Mouse (Mus musculus) embryonic facial prominence, embryonic 12.5 days (tissue): ENCODE results near the gene Bnipl. TPM values are rescaled to one million over a fixed set of nuclear protein-coding genes. Genes with fewer than 3 reads are reported as not detected.

Experiments used
- ATAC-seq: fragments of 200-750 bp; cut with Nextera tagmentation; 2 replicates; pipeline ENCODE4 v1.8.0; 2017; ENCODE audit not compliant: insufficient number of reproducible peaks, insufficient read depth, low FRiP score, low TSS enrichment
- H3K27ac ChIP-seq: fragments of 300-500 bp; sonication (generic); 2 replicates; pipeline ENCODE4 v1.5.1; 2016; ENCODE audit warnings: mild to moderate bottlenecking
- H3K27me3 ChIP-seq: fragments of 300-500 bp; sonication (generic); 2 replicates; pipeline ENCODE4 v1.6.1; 2016; ENCODE audit warnings: mild to moderate bottlenecking, moderate library complexity
- H3K36me3 ChIP-seq: fragments of 300-500 bp; sonication (generic); 2 replicates; pipeline ENCODE4 v1.6.1; 2016; ENCODE audit warnings: mild to moderate bottlenecking
- H3K4me1 ChIP-seq: fragments of 300-500 bp; sonication (generic); 2 replicates; pipeline ENCODE4 v1.6.1; 2016
- H3K4me2 ChIP-seq: fragments of 300-500 bp; sonication (generic); replicated peaks from 2 replicates; pipeline ENCODE4 v1.6.1; 2016; ENCODE audit warnings: mild to moderate bottlenecking, moderate library complexity
- H3K4me3 ChIP-seq: fragments of 300-500 bp; sonication (generic); 2 replicates; pipeline ENCODE4 v1.5.1; 2016; ENCODE audit warnings: mild to moderate bottlenecking
- H3K9ac ChIP-seq: fragments of 300-500 bp; sonication (generic); 2 replicates; pipeline ENCODE4 v1.6.1; 2016; ENCODE audit warnings: mild to moderate bottlenecking, moderate library complexity
- H3K9me3 ChIP-seq: fragments of 300-500 bp; sonication (generic); 2 replicates; pipeline ENCODE4 v1.6.1; 2016; ENCODE audit warnings: mild to moderate bottlenecking, moderate library complexity
- WGBS: fragments of 180-500 bp; shearing (Covaris S2); methylation state at CpG from one replicate; pipeline ENCODE4 v1.1.7; 2016; 5-methylcytosine and 5-hydroxymethylcytosine counted together
- polyA plus RNA-seq: library from polyadenylated mRNA; unstranded; fragments of >200 nt; fragmentation: Nextera tagmentation; extraction: Ambion mirVana; gene quantifications from 2 replicates; pipeline ENCODE4 v1.2.1, GENCODE M21; 2016

The Bnipl gene
- polyA plus RNA-seq, 1 experiment from 2014 or later, result 2.5 TPM

DNA sequence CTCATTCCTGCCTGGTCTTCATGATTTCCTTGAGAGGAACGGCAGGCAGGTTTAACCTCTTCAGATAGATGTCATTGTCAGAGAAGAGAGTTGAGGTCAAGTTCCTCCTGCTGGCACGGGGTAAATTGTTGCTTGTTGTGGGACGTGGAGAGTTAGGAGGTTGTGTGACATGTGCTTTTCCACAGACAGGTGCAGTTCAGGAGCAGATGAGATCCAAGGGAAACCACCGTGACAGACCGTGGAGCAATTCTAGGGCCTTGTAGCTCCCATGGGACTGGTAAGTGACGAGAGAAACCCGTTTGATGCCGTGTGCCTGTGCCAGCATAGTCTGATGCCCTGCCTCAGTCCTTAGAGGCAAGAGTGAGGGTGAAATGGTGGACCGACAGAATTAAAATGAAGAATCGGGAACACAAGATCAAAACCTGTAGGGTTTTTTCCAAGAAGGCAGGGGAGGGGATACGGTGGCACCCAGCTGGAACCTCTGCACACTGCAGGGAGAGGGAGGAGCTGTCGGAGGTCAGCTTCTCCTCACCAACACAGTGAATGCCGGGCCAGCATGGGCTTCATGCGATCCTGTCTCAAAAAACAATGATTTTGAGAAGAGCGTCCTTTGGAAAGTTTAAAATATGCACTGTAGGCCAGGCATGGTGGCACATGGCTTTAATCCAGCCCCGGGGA lies 17.6 kb downstream of the Bnipl start:
- Histone ChIP-seq H3K27me3 (no peaks in the 10 kb centered on the region), H3K4me1 (peaks cover 29% of the 10 kb centered on the region), H3K9ac (no peak overlapping the region), H3K9me3 (no peaks in the 10 kb centered on the region), H3K4me2 (no peak overlapping the region), H3K36me3 (peaks cover 62% of the 10 kb centered on the region), H3K4me3 (no peak overlapping the region), H3K27ac (no peak overlapping the region)
- no peak for ATAC-seq
- 88% methylated on average over 16 of the region's 16 CpGs for WGBS

DNA sequence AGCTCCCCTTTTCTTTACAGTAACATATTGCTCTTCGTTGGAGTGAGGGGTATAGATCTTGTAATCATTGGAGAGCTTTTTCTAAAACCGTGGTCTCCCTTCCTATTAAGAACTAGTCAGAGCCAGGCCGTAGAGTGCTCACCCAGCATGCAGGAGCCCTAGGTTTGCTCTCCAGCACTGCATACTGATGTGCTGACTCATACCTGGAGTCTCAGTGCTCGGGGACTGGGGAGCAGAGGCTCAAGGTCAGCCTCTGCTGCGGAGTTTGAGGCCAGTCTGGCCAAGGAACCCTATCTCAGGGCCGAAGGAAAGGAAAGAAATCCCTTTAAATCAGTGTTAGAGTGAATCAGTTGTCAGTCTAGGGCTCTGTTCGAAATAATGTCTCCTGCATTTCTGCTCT lies 18.2 kb downstream of the Bnipl start:
- H3K27ac ChIP-seq, result no peak overlapping the region
- peaks cover 29% of the 10 kb centered on the region for H3K4me1 ChIP-seq
- H3K9ac ChIP-seq, result no peak overlapping the region
- H3K4me2 ChIP-seq, result no peak overlapping the region
- no peak for ATAC-seq
- no peaks in the 10 kb centered on the region for H3K9me3 ChIP-seq
- 91% methylated on average over 7 of the region's 7 CpGs for WGBS
- no peaks in the 10 kb centered on the region for H3K27me3 ChIP-seq
- no peak overlapping the region for H3K4me3 ChIP-seq
- H3K36me3 ChIP-seq, result peaks cover 56% of the 10 kb centered on the region

DNA sequence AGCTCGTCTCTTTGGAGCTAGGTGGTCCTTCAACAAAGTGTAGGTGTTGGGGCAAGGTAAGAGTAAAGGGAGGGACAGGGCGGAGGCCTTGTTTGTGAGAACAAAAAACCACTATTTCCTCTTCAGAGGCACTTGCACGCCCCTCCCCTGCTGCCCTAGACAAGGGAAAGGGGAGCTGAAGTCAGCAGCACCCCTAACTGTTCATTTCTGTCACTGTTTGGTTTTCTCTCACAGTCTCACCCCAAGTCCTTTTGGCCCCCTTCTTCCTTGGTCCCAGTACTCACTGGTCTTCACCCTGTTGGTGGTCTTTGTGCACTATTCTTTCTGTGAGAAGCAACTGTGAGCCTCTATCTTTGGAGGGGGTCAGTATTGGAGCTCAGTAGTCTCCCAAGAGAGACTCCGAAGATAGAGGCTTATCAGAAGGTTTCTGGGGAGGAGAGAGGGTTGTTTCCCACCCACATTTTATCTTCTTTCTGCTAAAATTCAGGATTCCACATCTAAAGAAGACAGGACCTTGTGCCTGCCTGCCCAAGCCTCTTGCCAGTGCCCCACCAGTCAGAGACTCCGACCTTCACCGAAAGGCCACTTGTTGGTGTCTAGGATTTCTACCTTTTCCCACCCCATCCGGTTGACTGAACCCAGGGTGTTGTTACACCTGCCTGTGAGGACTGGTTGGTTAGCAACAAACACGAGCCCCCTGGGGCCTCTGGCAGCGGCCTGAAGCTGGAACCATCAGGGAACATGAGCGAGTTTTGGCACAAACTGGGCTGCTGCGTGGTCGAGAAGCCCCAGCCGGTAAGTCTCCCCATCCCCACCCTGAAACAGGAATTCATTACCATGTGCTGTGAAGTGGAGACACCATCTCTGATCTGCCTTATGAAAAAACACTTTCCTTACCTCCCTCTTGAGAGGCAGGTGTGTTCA lies 19.4 kb downstream of the Bnipl start, which contains the start of gene Mllt11:
Gene Mllt11 (minus strand): TSS at position 874 of the 924 bp plus-strand sequence.
- Histone ChIP-seq H3K27me3 (no peaks in the 10 kb centered on the region), H3K9me3 (no peaks in the 10 kb centered on the region), H3K4me1 (peaks cover 36% of the 10 kb centered on the region), H3K4me3 (peak within 1 kb of the TSS; percentile 80; the same call in 1 of the 2 replicates), H3K9ac (peak within 1 kb of the TSS; percentile 92), H3K36me3 (peaks cover 48% of the 10 kb centered on the region), H3K27ac (peak within 1 kb of the TSS; percentile 95), H3K4me2 (peak within 1 kb of the TSS; percentile 79)
- 83% methylated on average over 13 of the region's 13 CpGs for WGBS
- ATAC-seq, result no peak

DNA sequence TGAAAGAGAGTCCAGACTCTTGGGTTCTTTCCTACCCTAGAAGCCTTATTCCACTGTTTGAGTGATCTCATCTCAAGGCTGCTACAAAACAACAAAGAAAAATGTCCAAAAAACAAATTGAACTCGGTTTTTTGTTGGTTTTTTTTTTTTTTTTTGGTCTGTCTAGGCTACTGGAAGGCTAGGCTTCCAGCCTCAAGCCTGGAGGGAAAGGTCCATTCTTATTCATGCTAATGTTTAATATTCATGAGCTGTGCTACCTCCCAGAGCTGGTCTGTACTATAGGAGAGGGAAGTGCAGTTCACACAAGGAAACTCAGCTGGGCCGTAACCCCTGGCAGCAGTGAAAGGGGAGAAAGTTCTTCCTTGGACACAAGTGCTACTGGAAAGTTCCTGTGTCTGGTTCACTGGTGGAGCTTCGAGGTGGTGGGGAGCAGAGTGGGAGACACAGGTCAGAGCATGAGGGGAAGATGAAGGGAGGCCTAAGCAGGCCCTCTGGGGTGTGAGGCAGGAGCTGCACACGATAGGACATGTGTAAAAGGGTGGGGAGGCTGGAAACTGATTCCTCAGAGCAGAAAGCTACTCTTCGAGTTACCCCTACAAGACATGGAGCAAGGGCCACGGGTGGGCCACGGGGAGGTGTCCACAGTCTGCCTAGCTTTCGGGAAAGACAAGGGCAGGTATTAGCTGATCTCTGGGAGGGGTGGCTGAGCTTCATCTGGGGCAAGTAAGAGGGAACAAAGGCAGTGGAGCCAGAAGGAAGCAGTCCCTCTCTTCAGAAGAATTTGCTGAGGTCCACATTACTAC lies 20.3 kb downstream of the Bnipl start:
- Histone ChIP-seq H3K27me3 (no peaks in the 10 kb centered on the region), H3K36me3 (peaks cover 42% of the 10 kb centered on the region), H3K9ac (peak overlapping the region; percentile 92), H3K27ac (peak overlapping the region; percentile 95), H3K4me1 (peaks cover 39% of the 10 kb centered on the region), H3K4me3 (peak overlapping the region; percentile 80), H3K4me2 (peak overlapping the region; percentile 79), H3K9me3 (no peaks in the 10 kb centered on the region)
- no peak for ATAC-seq
- WGBS, result 39% methylated on average over 8 of the region's 8 CpGs

DNA sequence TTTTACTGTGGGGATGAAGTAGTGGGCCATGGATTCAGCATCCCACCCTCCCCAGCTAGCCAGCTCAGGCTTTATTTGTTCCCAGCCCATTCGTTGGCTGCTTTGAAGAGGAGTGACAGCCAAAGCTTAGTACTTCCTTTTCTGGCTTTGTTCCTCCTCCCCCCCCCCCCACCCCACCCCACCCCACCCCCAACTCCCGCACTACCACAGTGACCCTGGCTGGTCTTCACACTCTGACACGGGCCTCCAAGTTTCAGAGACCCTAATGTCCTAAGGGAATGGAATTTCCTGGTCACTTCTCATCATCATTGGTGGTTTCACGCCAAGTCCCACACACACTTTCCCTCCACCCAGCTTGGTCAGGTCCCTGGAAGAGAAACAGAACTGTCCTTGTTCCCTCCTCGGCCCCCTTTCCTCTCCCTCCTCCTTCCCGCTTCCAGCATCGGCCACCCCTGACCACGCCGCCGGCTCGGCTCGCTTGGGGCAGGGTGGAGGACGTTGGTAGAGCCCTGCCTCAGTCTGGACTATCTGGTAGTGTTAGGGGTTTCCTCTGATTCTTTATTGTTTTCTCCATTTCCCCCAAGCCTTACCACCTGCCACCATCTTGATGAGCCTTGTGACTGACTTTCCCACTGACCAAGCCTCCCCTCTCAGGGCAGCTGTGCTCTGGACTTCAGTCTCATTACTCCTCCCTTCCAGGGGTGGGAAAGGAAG lies 21.1 kb downstream of the Bnipl start:
- peak overlapping the region; percentile 79 for H3K4me2 ChIP-seq
- no peaks in the 10 kb centered on the region for H3K27me3 ChIP-seq
- peak overlapping the region; percentile 95 for H3K27ac ChIP-seq
- peaks cover 33% of the 10 kb centered on the region for H3K4me1 ChIP-seq
- peaks cover 41% of the 10 kb centered on the region for H3K36me3 ChIP-seq
- peak; percentile 39; the same call in 1 of the 2 replicates for ATAC-seq
- WGBS, result 2% methylated on average over 13 of the region's 13 CpGs
- H3K9ac ChIP-seq, result peak overlapping the region; percentile 92
- no peaks in the 10 kb centered on the region for H3K9me3 ChIP-seq
- H3K4me3 ChIP-seq, result peak overlapping the region; percentile 80

DNA sequence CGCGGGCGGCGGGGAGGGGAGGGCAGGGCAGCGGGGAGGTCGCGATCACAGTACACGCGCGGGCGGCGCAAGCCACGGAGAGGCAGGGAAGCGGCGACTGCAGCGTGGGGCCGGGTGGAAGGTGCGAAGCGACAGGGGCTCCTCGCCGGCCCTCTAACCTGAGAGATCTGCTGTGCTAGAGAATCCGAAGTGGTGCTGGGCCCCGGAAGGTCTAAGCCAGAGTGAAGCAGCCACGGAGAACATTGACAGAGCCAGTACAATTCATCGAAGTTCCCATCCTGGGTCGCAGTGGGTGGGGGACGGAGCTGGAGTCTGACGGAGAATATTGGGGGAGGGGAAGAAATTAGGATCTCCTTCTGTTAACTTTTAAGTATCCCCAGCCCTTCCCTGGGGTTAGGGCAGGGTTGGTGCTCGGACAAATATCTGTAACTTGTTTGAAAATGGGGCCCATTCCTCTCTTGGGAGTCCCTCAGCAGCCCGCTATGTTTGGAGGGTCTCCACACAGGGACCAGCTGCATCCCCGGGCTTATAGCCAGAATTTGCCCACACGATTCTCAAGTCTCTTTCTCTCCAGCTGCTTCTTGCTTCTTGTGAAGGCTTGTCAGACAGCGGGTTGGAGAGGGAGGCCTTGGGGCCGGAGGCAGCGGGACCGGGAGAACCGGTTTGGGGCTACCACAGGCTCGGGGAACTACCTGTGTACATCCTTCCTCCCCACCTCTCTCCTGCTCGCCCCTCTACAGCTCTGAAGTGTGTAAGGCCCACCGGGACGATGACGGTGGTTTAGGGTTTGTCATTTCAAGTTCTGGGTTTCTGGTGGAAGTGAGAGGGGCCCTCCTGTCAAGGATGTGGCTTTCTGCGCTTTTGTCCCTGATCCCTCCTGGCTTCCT lies 21.9 kb downstream of the Bnipl start:
- Histone ChIP-seq H3K27ac (peak overlapping the region; percentile 95), H3K4me3 (peak overlapping the region; percentile 80), H3K9ac (peak overlapping the region; percentile 92), H3K27me3 (no peaks in the 10 kb centered on the region), H3K36me3 (peaks cover 35% of the 10 kb centered on the region), H3K4me1 (peaks cover 33% of the 10 kb centered on the region), H3K9me3 (no peaks in the 10 kb centered on the region), H3K4me2 (peak overlapping the region; percentile 79)
- under 1% methylated on average over 43 of the region's 43 CpGs for WGBS
- peak; percentile 2; the same call in 1 of the 2 replicates for ATAC-seq

DNA sequence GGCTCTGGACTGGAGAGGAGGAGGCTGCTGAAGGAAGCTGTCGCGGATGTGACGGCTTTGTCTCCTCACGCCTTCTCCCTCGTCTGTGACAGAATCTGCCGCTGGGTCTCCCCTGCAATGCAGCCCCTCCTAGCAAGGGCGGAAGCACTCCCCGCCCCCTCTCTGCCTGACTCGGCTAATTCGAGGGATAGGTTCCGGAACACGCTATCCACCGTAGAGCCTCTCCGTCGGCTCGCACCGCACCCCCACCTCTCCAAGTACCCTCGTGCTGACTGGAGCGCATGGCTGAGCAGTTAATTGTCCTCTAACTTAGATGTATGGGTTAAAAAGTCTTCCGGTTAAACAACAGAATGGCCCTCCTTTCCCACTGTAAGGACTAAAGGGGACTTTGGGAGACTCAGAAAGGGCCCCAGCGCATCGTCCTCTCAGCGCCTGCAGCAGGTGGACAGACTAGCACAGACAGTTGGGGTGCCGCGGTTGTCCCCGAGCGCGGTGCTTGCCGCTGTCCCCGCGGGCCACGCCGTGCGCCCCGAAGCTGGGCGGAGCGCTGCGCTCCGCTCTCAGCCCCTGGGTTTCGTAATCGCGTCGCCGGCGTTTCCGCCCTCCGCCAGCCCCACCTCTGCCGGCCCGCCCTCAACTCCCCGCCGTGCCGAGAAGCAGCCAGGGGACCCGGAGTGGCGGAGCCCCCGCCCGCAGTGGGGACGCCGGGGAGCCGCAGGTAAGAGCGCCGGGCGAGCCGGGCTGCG lies 22.7 kb downstream of the Bnipl start, which contains the start of gene Cdc42se1:
Gene Cdc42se1 (plus strand): TSS at position 585 of the 746 bp plus-strand sequence.
- ATAC-seq, result peak; percentile 77
- H3K27me3 ChIP-seq, result no peaks in the 10 kb centered on the region
- H3K4me3 ChIP-seq, result peak within 1 kb of the TSS; percentile 80
- no peaks in the 10 kb centered on the region for H3K9me3 ChIP-seq
- peak within 1 kb of the TSS; percentile 95 for H3K27ac ChIP-seq
- H3K36me3 ChIP-seq, result peaks cover 35% of the 10 kb centered on the region
- H3K4me1 ChIP-seq, result peaks cover 33% of the 10 kb centered on the region
- 1% methylated on average over 64 of the region's 64 CpGs for WGBS
- H3K4me2 ChIP-seq, result peak within 1 kb of the TSS; percentile 79
- peak within 1 kb of the TSS; percentile 92 for H3K9ac ChIP-seq

DNA sequence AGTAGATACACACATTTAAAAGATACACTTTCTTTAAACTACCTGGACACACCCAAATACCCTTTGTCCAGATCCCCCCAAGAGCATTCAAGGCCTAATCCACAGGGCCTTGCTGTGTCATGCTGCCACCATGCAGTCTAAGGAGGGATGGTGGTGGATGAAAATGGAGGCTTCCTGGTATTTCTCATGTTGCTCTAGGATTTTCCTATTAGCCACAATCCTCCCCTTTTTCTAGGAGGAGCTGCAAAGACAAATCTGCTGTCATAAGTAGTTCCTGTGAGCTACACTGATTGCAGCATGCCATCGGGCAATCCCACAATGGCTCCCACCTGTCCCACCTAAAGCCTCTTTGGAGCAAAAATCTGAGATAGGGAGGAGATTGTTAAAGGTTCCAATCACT lies 23.8 kb downstream of the Bnipl start:
- Histone ChIP-seq H3K4me1 (peaks cover 33% of the 10 kb centered on the region), H3K27ac (peak overlapping the region; percentile 64), H3K9me3 (no peaks in the 10 kb centered on the region), H3K4me3 (peak overlapping the region; percentile 80), H3K27me3 (no peaks in the 10 kb centered on the region), H3K4me2 (peak overlapping the region; percentile 79), H3K36me3 (peaks cover 34% of the 10 kb centered on the region), H3K9ac (peak overlapping the region; percentile 92)
- WGBS, result 7% methylated on average over 1 of the region's 1 CpGs
- ATAC-seq, result no peak

DNA sequence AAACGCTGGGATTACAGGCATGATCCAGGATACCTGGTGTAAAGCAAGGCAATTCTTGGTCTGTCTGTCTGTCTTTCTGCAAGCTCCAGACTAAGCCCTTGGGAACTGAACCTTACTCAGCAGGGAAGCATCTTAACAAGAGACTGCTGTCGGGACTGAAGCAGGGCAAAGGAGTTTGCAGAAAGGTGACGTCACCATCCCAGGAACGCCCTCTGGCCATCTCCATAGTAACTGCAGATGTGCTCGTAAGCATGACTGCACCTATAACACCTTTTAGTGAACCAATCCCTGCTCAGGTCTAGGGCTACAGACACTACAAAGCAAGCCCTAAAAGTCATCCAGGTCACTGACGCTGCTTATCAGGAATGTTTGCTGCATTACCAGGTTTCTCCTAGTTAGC lies 26.7 kb downstream of the Bnipl start:
- Histone ChIP-seq H3K27me3 (no peaks in the 10 kb centered on the region), H3K36me3 (peaks cover 39% of the 10 kb centered on the region), H3K4me2 (no peak overlapping the region; the same call in 1 of the 2 replicates), H3K9ac (no peak overlapping the region; the same call in 1 of the 2 replicates), H3K9me3 (no peaks in the 10 kb centered on the region), H3K4me1 (peaks cover 10% of the 10 kb centered on the region), H3K27ac (no peak overlapping the region), H3K4me3 (no peak overlapping the region)
- ATAC-seq, result no peak
- 31% methylated on average over 6 of the region's 6 CpGs for WGBS
